Mouse (Mus musculus) heart, adult 18-20 months (tissue): Measurements from ENCODE around the gene Csrnp2. TPM values are rescaled to one million over a fixed set of nuclear protein-coding genes. Genes with fewer than 3 reads are reported as not detected.

ENCODE experiments used
- DNase-seq, 2 experiments: peaks; one replicate each; pipeline ENCODE4 v3.0.0; 2021 to 2022; ENCODE audit warnings: mixed read lengths in 1 of 2
- total RNA-seq, 2 experiments: library from RNA; stranded (reverse); gene quantifications; 2 replicates each; pipeline ENCODE4 v1.2.3; 2021

The Csrnp2 gene
- total RNA-seq, 2 experiments from 2014 or later = 1.9 to 2.6 TPM

GRCm38 (mm10) chr15:100429959-100430565 lies 65.2 kb downstream of the Csrnp2 start:
- no peak for DNase-seq

Other genes with a start within 250 kb of the Csrnp2 start
- not detected for gene Tmprss12, start 214.7 kb downstream of the Csrnp2 start, total RNA-seq
- gene Mettl7a1, start 191.3 kb downstream of the Csrnp2 start, total RNA-seq = 10 to 100 TPM; 46.0 to 60.5 TPM
- gene Mettl7a3, start 160.6 kb downstream of the Csrnp2 start, total RNA-seq = under 1 TPM in 1 of 2 experiments, not detected in 1; 0.18 TPM
- gene Methig1, start 142.3 kb downstream of the Csrnp2 start, total RNA-seq = not detected
- 1 to 10 TPM; 1.1 to 1.5 TPM for gene Mettl7a2, start 142.3 kb downstream of the Csrnp2 start, total RNA-seq
- gene Higd1c, start 130.9 kb downstream of the Csrnp2 start, total RNA-seq = not detected
- not detected for gene Gm5475, start 73.3 kb downstream of the Csrnp2 start, total RNA-seq
- 10 to 100 TPM; 37.8 to 44.5 TPM for gene Slc11a2, start 70.4 kb downstream of the Csrnp2 start, total RNA-seq
- gene Letmd1, start 26.5 kb downstream of the Csrnp2 start, total RNA-seq = 10 to 100 TPM; 10.2 to 23.2 TPM
- 10 to 100 TPM; 11.3 to 14.7 TPM for gene Tfcp2, start 56.5 kb upstream of the Csrnp2 start, total RNA-seq
- 10 to 100 TPM; 11.1 to 14.2 TPM for gene Pou6f1, start 104.5 kb upstream of the Csrnp2 start, total RNA-seq
- gene Dazap2, start 119.9 kb upstream of the Csrnp2 start, total RNA-seq = 100 to 1,000 TPM; 152 to 194 TPM
- gene Smagp, start 141.5 kb upstream of the Csrnp2 start, total RNA-seq = 10 to 100 TPM; 11.3 to 18.5 TPM
- gene Bin2, start 174.1 kb upstream of the Csrnp2 start, total RNA-seq = 1 to 10 TPM; 1.6 to 5.1 TPM
- gene Cela1, start 192.4 kb upstream of the Csrnp2 start, total RNA-seq = 1 to 10 TPM; 1.3 TPM
- gene Galnt6, start 233.9 kb upstream of the Csrnp2 start, total RNA-seq = 1 to 10 TPM in 1 of 2 experiments, under 1 TPM in 1; 0.62 to 1.3 TPM